Mouse (Mus musculus): ENCODE results near the gene Fabp1. TPM values are rescaled to one million over a fixed set of nuclear protein-coding genes. Genes with fewer than 3 reads are reported as not detected.

Fabp1 gene
- 0.45 TPM in 1 of 2 replicates, not detected in the other for polyA plus RNA-seq (2012; rRNA removed)

DNA sequence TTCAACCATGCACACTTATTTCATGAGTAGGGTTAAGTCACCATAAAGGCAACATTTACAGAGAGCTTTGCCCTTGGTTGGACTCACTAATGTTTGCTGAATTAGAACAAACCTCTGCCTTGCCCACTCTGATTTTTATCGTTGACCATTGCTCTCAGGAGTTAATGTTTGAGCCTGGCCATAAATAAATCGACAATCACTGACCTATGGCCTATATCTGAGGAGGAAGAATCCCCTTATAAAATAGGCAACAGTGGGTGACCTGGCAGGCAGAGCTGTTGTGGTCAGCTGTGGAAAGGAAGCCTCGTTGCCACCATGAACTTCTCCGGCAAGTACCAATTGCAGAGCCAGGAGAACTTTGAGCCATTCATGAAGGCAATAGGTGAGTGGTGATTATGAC is at the start of gene Fabp1:
Gene Fabp1, plus strand, starts transcription at position 216 of the 400 bp plus-strand sequence.

Other genes with a start within 250 kb of the Fabp1 start
- gene Foxi3, start 243.3 kb upstream of the Fabp1 start, polyA plus RNA-seq (2012; rRNA removed): 0.20 and 0.22 TPM in 2 replicates
- 11.6 and 14.1 TPM in 2 replicates for gene Thnsl2, start 55.4 kb upstream of the Fabp1 start, polyA plus RNA-seq (2012; rRNA removed)
- 5.4 and 6.8 TPM in 2 replicates for gene Krcc1, start 71.8 kb downstream of the Fabp1 start, polyA plus RNA-seq (2012; rRNA removed)
- 0.17 and 0.26 TPM in 2 replicates for gene Smyd1, start 122.4 kb downstream of the Fabp1 start, polyA plus RNA-seq (2012; rRNA removed)
- 0.14 TPM in 1 of 2 replicates, not detected in the other for gene Cd8b1, start 123.0 kb downstream of the Fabp1 start, polyA plus RNA-seq (2012; rRNA removed)
- gene Cd8a, start 173.6 kb downstream of the Fabp1 start, polyA plus RNA-seq (2012; rRNA removed): 0.06 and 0.10 TPM in 2 replicates
- gene Rmnd5a, start 240.8 kb downstream of the Fabp1 start, polyA plus RNA-seq (2012; rRNA removed): 19.4 and 20.7 TPM in 2 replicates